Comparison of ENCODE assay signal across 9 mouse cellular contexts in the genomic region with DNA sequence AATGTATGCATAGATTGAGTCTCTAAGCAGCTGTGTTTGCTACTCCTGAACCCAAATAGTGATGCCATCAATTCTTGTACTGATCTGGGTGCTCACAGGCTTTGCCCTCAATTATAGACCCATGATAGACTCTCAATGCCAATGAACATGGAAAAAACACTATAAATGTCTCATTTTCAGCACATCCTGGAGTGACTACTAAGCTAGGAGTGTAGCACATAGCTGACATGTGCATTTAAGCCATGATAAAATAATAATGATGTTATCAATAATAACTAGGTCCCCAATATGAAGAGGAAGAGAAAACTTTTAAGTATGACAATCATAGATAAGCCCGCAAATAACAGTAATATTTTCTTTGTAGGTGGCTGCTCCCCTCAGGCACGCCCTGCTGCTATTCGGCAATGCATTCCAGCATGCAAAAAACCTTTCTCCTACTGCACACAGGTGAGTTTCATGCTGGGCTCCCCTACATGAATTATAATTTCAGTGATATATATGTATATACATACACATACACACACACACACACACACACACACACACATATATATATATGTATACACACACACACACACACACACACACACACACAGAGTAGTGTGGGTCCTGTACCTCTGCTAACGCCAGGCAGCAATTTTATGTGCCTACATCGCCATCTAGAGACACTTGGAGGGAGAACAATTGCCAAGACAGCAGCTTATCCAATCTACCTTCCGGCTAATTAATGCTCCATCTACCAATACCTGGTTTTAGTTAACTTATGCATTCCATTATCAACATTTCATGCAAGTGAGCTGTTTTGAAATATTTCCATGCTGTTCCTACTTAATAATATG.
DNase-seq lines count a peak whose midpoint lies in the region; ATAC-seq lines count a peak whose summit lies in the region.
"Had no signal": no experiment of that assay in that cellular context is flagged by ENCODE, and none has a peak within 500 bp of the region (broad histone marks: within the 10 kb centered on the region; RNA-seq: fewer than 3 reads in every experiment).

No protein-coding gene starts in this region.

- H3K4me3 ChIP-seq in hindbrain, embryonic 10.5 days: no peak overlapping the region
- H3K4me3 ChIP-seq in midbrain, embryonic 12.5 days: no peak overlapping the region
- H3K4me3 ChIP-seq: heart, embryonic 13.5 days had no signal

- no peaks in the 10 kb centered on the region for H3K36me3 ChIP-seq in hindbrain, embryonic 10.5 days
- no peaks in the 10 kb centered on the region for H3K36me3 ChIP-seq in midbrain, embryonic 12.5 days
- H3K36me3 ChIP-seq: heart, embryonic 13.5 days had no signal

- H3K27ac ChIP-seq in hindbrain, embryonic 10.5 days: no peak overlapping the region
- no peak overlapping the region for H3K27ac ChIP-seq in midbrain, embryonic 12.5 days (replicated peaks)
- H3K27ac ChIP-seq: heart, embryonic 13.5 days had no signal

- no peaks in the 10 kb centered on the region for H3K9me3 ChIP-seq in hindbrain, embryonic 10.5 days
- no peaks in the 10 kb centered on the region for H3K9me3 ChIP-seq in midbrain, embryonic 12.5 days
- H3K9me3 ChIP-seq: heart, embryonic 13.5 days had no signal

- H3K9ac ChIP-seq in midbrain, embryonic 12.5 days (replicated peaks): no peak overlapping the region
- H3K9ac ChIP-seq: heart, embryonic 13.5 days had no signal

- no peaks in the 10 kb centered on the region for H3K4me1 ChIP-seq in hindbrain, embryonic 10.5 days (replicated peaks)
- H3K4me1 ChIP-seq in midbrain, embryonic 12.5 days: no peaks in the 10 kb centered on the region
- H3K4me1 ChIP-seq: heart, embryonic 13.5 days had no signal

- no peak overlapping the region for H3K4me2 ChIP-seq in midbrain, embryonic 12.5 days (replicated peaks)
- H3K4me2 ChIP-seq: heart, embryonic 13.5 days had no signal

- ATAC-seq in midbrain, embryonic 12.5 days (ENCODE audit: low FRiP score, low read depth): peak; percentile 82
- ATAC-seq in inflammation-experienced regulatory T-cells, adult 6 months: no peak

- WGBS in hindbrain, embryonic 10.5 days: 51% methylated on average over 6 of the region's 6 CpGs
- 49% methylated on average over 6 of the region's 6 CpGs for WGBS in midbrain, embryonic 12.5 days

- DNase-seq in urinary bladder, postnatal 14 days (ENCODE audit: low spot score): peak; percentile 10
- DNase-seq in urinary bladder, postnatal 25 days (ENCODE audit: low spot score): no peak
- peak; percentile 24 to 54 for DNase-seq in cerebellum, postnatal 25 days
- DNase-seq in hindbrain, embryonic 10.5 days (ENCODE audit: low spot score): peak; percentile 27
- DNase-seq in layer of hippocampus, postnatal 36 days: peak; percentile 7 to 49
- no peak for DNase-seq in urinary bladder, adult 2 months (ENCODE audit: low spot score)

- H3K27me3 ChIP-seq in hindbrain, embryonic 10.5 days (ENCODE audit: insufficient read depth, poor library complexity, severe bottlenecking): no peaks in the 10 kb centered on the region
- no peaks in the 10 kb centered on the region for H3K27me3 ChIP-seq in midbrain, embryonic 12.5 days
- H3K27me3 ChIP-seq: heart, embryonic 13.5 days had no signal

Comparison
In these comparisons a context has a peak if more than half of its experiments do, and no peak if none do; other contexts are left out.
1. DNase-seq: peak in urinary bladder, postnatal 14 days (single experiment), cerebellum, postnatal 25 days (2 of 2), hindbrain, embryonic 10.5 days (single experiment) and layer of hippocampus, postnatal 36 days (2 of 2); none in urinary bladder, postnatal 25 days (single experiment) and urinary bladder, adult 2 months (single experiment).